Mouse (Mus musculus): ENCODE results near the gene Atp5f1.
A peak's percentile ranks its signal among the peaks of the same experiment; 100 is the strongest.

The Atp5f1 gene

DNA sequence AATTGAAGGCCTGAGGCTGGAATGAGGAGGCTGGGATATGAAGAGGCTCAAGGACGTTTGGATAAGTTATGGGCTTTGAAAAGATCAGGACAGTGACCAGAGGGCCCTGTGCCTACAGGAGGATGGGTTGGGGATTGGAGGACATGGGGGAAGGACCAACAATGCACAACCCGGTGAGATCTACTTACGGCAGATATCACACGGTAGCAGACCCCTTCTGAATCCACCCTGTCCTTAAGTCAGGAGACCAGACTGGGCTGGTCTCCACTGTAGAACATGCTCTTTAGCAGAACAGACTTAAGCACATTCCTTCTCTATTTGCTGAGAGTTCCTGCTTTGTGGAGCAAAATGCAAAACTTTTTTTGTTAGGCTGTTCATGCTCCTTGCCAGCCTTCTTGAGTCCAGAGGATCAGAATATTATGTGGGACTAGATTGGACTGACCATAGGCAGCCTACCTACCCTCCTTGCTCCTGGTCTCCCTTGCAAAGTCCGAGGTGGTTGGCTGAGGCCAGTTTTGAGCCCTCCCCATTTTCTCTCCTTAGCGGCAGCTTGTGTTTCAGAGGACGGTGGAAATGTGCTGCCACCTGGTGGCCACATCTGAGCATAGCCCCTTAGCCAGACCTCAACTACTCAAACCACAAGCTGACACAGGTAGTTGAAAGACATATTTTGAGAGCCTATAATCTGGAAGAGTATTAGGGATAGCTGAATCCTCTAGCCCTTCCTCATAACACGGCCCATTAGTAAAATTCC, 60.3 kb downstream of the Atp5f1 start:
- peak; percentile 92 for DNase-seq (ENCODE audit: low spot score)

GRCm38 (mm10) chr3:105898861-105899260, 61.0 kb downstream of the Atp5f1 start:
- no peak for DNase-seq (ENCODE audit: low spot score)

GRCm38 (mm10) chr3:105898325-105898724, 61.6 kb downstream of the Atp5f1 start:
- DNase-seq (ENCODE audit: low spot score): no peak

GRCm38 (mm10) chr3:105896811-105897210, 63.1 kb downstream of the Atp5f1 start:
- no peak for DNase-seq (ENCODE audit: low spot score)

DNA sequence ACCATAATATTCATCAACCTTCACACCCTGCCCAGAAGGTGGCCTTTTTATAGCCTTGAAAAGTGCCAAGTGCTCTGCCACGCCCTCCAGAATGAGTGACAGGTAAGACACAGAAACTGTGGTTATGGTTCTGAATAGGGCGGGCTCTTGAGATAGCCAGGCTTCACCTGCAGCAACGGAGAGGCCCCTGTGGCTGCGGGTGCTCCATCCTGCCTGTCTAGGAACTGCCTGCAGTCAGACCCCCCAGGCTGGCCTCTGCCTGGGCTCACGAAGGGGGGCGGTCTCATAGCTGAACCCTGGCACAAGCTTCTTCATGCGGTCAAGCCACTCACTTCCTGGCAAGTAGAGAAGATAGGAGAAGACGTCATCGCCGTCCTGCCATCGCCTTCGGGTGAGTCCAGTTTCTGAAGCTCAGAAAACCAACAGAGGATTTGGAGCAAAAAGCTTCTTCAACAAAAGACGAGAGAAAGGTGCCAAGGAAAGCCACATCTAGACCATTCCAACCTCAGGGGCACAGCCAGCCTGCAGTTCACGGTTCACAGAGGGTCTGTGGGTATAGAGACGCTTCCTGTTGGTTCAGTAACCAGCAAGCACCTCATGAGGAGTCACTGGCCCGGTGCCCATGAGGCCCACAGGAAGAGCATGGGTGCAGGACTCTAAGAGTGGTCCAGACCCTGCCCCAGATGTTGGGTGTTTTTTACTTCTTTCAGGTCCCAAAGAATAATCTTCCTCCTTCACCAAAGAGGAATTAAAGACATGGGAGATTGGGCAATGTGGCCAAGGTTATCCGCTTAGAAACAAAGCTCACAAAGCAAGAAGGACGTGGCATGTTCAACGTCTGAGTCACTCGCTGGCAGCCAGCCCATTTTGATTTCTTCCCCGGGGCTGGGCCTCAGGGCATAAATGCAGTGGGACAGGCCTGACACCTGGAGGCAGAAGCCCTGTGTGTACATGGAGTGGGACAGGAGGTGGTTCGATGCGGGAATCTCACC, 65.0 kb downstream of the Atp5f1 start:
- DNase-seq (ENCODE audit: low spot score): peak; percentile 20

GRCm38 (mm10) chr3:105893941-105894391, 65.9 kb downstream of the Atp5f1 start:
- DNase-seq (ENCODE audit: low spot score): peak; percentile 47

Data from embryo, embryonic 10 days (tissue).